ENCODE assay signal across 8 mouse cellular contexts in genomic region chr3:75955661-75956491, GRCm38 (mm10). TPM values are rescaled to one million over a fixed set of nuclear protein-coding genes. Genes with fewer than 3 reads are reported as not detected.
A peak's percentile ranks its signal among the peaks of the same experiment; 100 is the strongest.
DNase-seq lines count a peak whose midpoint lies in the region; ATAC-seq and TF ChIP-seq lines count a peak whose summit lies in the region.

No protein-coding gene starts in this region.

- H3K4me2 ChIP-seq in embryonic facial prominence, embryonic 14.5 days (ENCODE audit: low read depth, low read length): peak overlapping the region; percentile 85
- peak overlapping the region; percentile 79 for H3K4me2 ChIP-seq in limb, embryonic 14.5 days (replicated peaks; ENCODE audit: low read depth, low read length, severe bottlenecking)

- no peaks in the 10 kb centered on the region for H3K27me3 ChIP-seq in MEL (ENCODE audit: control insufficient read depth in 1 of 2, insufficient read depth in 2 of 2, low read length in 2 of 2)
- H3K27me3 ChIP-seq in embryonic facial prominence, embryonic 14.5 days (replicated peaks; ENCODE audit: control insufficient read depth, insufficient read depth, low read length): no peaks in the 10 kb centered on the region
- H3K27me3 ChIP-seq in limb, embryonic 14.5 days (ENCODE audit: control insufficient read depth, insufficient read depth, low read length): no peaks in the 10 kb centered on the region
- no peaks in the 10 kb centered on the region for H3K27me3 ChIP-seq in thymus, adult 2 months (ENCODE audit: control insufficient read depth, insufficient read depth, low read length)

- no peak for TF ChIP-seq EP300 in MEL (IDR thresholded peaks at IDR 0.05; ENCODE audit: low read depth in 1 of 2, low read length in 2 of 2)

- peaks cover 32% of the 10 kb centered on the region for H3K79me2 ChIP-seq in MEL (ENCODE audit: control insufficient read depth, insufficient read depth, low read length, poor library complexity)

- H3K9ac ChIP-seq in MEL (ENCODE audit: control insufficient read depth, low read depth, low read length, poor library complexity, severe bottlenecking): peak overlapping the region; percentile 83
- peak overlapping the region; percentile 84 for H3K9ac ChIP-seq in embryonic facial prominence, embryonic 14.5 days (ENCODE audit: low read depth, low read length)
- H3K9ac ChIP-seq in limb, embryonic 14.5 days (ENCODE audit: low read depth, low read length, severe bottlenecking): peak overlapping the region; percentile 75

- intact Hi-C loops in heart, postnatal 14 days (cut with DNase I): loop anchor here (2.0 to 10.0 kb wide), 2 partner anchors 43 to 401 kb away; partner anchors contain the start of genes Pdcd10 and Serpini1

- H3K4me3 ChIP-seq in MEL (ENCODE audit: control insufficient read depth in 1 of 2, insufficient read depth in 1 of 2, low read depth in 2 of 2, low read length in 2 of 2): peak overlapping the region; percentile 72 to 82
- peak overlapping the region; percentile 83 for H3K4me3 ChIP-seq in embryonic facial prominence, embryonic 14.5 days (ENCODE audit: low read depth, low read length)
- peak overlapping the region; percentile 80 for H3K4me3 ChIP-seq in limb, embryonic 14.5 days (replicated peaks; ENCODE audit: low read length)
- peak overlapping the region; percentile 83 for H3K4me3 ChIP-seq in thymus, adult 2 months (ENCODE audit: control insufficient read depth, insufficient read depth, low read length)

- H3K27ac ChIP-seq in MEL (ENCODE audit: control insufficient read depth, low read depth, low read length): peak overlapping the region; percentile 49
- H3K27ac ChIP-seq in embryonic facial prominence, embryonic 14.5 days (replicated peaks; ENCODE audit: low read depth, low read length): peak overlapping the region; percentile 87
- peak overlapping the region; percentile 83 for H3K27ac ChIP-seq in limb, embryonic 14.5 days (replicated peaks; ENCODE audit: low read depth, low read length)
- no peak overlapping the region for H3K27ac ChIP-seq in thymus, adult 2 months (ENCODE audit: control insufficient read depth, insufficient read depth, low read length)

- 1% methylated on average over 31 of the region's 47 CpGs for WGBS in embryonic facial prominence, embryonic 14.5 days
- 3% methylated on average over 42 of the region's 47 CpGs for WGBS in limb, embryonic 14.5 days
- WGBS in thymus, adult 2 months: 4% methylated on average over 47 of the region's 47 CpGs

- no peak for TF ChIP-seq RAD21 in MEL (IDR thresholded peaks at IDR 0.05; ENCODE audit: low read depth, low read length)

- TF ChIP-seq POLR2A in MEL (IDR thresholded peaks at IDR 0.05; ENCODE audit: control insufficient read depth in 1 of 2, insufficient read depth in 1 of 2, low read depth in 1 of 2, low read length in 2 of 2, poor library complexity in 1 of 2): no peak
- no peak for TF ChIP-seq POLR2A in limb, embryonic 14.5 days (IDR thresholded peaks at IDR 0.05; ENCODE audit: borderline replicate concordance, extremely low read depth, insufficient read depth, insufficient read length)
- TF ChIP-seq POLR2A in thymus, adult 2 months (IDR thresholded peaks at IDR 0.05; ENCODE audit: control insufficient read depth, extremely low read depth, insufficient read depth, low read length, poor library complexity): no peak

- H3K4me1 ChIP-seq in MEL (ENCODE audit: control insufficient read depth in 1 of 2, insufficient read depth in 2 of 2, low read length in 2 of 2): peaks cover 22 to 26% of the 10 kb centered on the region in 2 experiments
- H3K4me1 ChIP-seq in embryonic facial prominence, embryonic 14.5 days (ENCODE audit: control insufficient read depth, insufficient read depth, low read length): peaks cover 24% of the 10 kb centered on the region
- peaks cover 27% of the 10 kb centered on the region for H3K4me1 ChIP-seq in limb, embryonic 14.5 days (ENCODE audit: control insufficient read depth, insufficient read depth, low read length)
- peaks cover 7% of the 10 kb centered on the region for H3K4me1 ChIP-seq in thymus, adult 2 months (replicated peaks; ENCODE audit: control insufficient read depth, insufficient read depth, low read length)

- DNase-seq in cerebellum, adult 11 months: no peak
- peak; percentile 80 for DNase-seq in MEL (ENCODE audit: low read depth, low spot score)
- DNase-seq in embryonic facial prominence, embryonic 14.5 days (ENCODE audit: low spot score): peak; percentile 73
- peak; percentile 2 to 16 for DNase-seq in heart, postnatal 14 days
- DNase-seq in limb, embryonic 14.5 days (ENCODE audit: low spot score): peak; percentile 38
- DNase-seq in naive thymus-derived CD4-positive, alpha-beta T cell, adult 2 months (ENCODE audit: low read depth): peak; percentile 42
- peak; percentile 32 for DNase-seq in thymus, adult 2 months

- no peak for TF ChIP-seq CTCF in MEL (IDR thresholded peaks at IDR 0.05 in 2 of 3, conservative IDR thresholded peaks at IDR 0.05 in 1 of 3; ENCODE audit: control insufficient read depth in 1 of 3, insufficient read depth in 1 of 3, low read depth in 2 of 3, low read length in 3 of 3, poor library complexity in 1 of 3, severe bottlenecking in 1 of 3)
- no peak for TF ChIP-seq CTCF in thymus, adult 2 months (IDR thresholded peaks at IDR 0.05; ENCODE audit: borderline replicate concordance, control insufficient read depth, extremely low read depth, insufficient read depth, low read length, poor library complexity)

- H3K9me3 ChIP-seq in MEL (replicated peaks; ENCODE audit: insufficient read depth, low read length): no peaks in the 10 kb centered on the region
- no peaks in the 10 kb centered on the region for H3K9me3 ChIP-seq in embryonic facial prominence, embryonic 14.5 days (ENCODE audit: control insufficient read depth, low read length)
- H3K9me3 ChIP-seq in limb, embryonic 14.5 days (ENCODE audit: control insufficient read depth, low read length): no peaks in the 10 kb centered on the region

- peaks cover 0 to 49% of the 10 kb centered on the region in 2 experiments; a peak in 2 of 4 replicates for H3K36me3 ChIP-seq in MEL (ENCODE audit: control insufficient read depth in 1 of 2, insufficient read depth in 2 of 2, low read length in 2 of 2)
- H3K36me3 ChIP-seq in embryonic facial prominence, embryonic 14.5 days (ENCODE audit: control insufficient read depth, insufficient read depth, low read length): no peaks in the 10 kb centered on the region
- H3K36me3 ChIP-seq in limb, embryonic 14.5 days (ENCODE audit: control insufficient read depth, insufficient read depth, low read length): no peaks in the 10 kb centered on the region
- H3K36me3 ChIP-seq in thymus, adult 2 months (ENCODE audit: control insufficient read depth, insufficient read depth, low read length): no peaks in the 10 kb centered on the region

- peak; percentile 34 for ATAC-seq in cerebellum, adult (ENCODE audit: insufficient number of reproducible peaks, low FRiP score, low TSS enrichment)
- peak; percentile 16; the same call in 1 of the 2 replicates for ATAC-seq in embryonic facial prominence, embryonic 14.5 days (ENCODE audit: low read depth)
- ATAC-seq in limb, embryonic 14.5 days (ENCODE audit: low FRiP score, low read depth): peak; percentile 10

TF ChIP-seq in MEL, 35 proteins besides CTCF, POLR2A, EP300 and RAD21:
- no peak for TF ChIP-seq POLR2AphosphoS2 (IDR thresholded peaks at IDR 0.05; ENCODE audit: low read length)
- TF ChIP-seq UBTF (IDR thresholded peaks at IDR 0.05; ENCODE audit: borderline replicate concordance, insufficient read depth, low read depth, low read length): no peak
- no peak for TF ChIP-seq ZC3H11A (IDR thresholded peaks at IDR 0.05; ENCODE audit: low read depth, low read length)
- TF ChIP-seq ZMIZ1 (IDR thresholded peaks at IDR 0.05; ENCODE audit: low read depth, low read length): no peak
- no peak for TF ChIP-seq GABPA (IDR thresholded peaks at IDR 0.05; ENCODE audit: low read depth, low read length)
- no peak for TF ChIP-seq TAL1 (IDR thresholded peaks at IDR 0.05; ENCODE audit: low read length)
- TF ChIP-seq ETS1 (IDR thresholded peaks at IDR 0.05; ENCODE audit: low read depth, low read length): no peak
- TF ChIP-seq NRF1 (IDR thresholded peaks at IDR 0.05; ENCODE audit: insufficient read depth, low read depth, low read length, poor library complexity, severe bottlenecking): 0 out of 2 replicates have a peak, but pooled peaks have one; percentile 27
- TF ChIP-seq E2F4 (IDR thresholded peaks at IDR 0.05; ENCODE audit: borderline replicate concordance, low read depth, low read length): no peak

RNA-seq across cellular contexts. Expression of gene Golim4, which starts 0.9 kb away (rescaled TPM):
- total RNA-seq in MEL (2012; rRNA removed): 12.9 and 13.2 TPM in 2 replicates
- polyA plus RNA-seq in MEL (2012; ENCODE audit: insufficient read depth in 1 of 2, insufficient read length in 2 of 2, low read depth in 1 of 2, low replicate concordance in 2 of 2, missing spikeins in 1 of 2): 10 to 100 TPM in 1 of 2 experiments, not detected in 1; 30.2 TPM
- polyA plus RNA-seq in embryonic facial prominence, embryonic 14.5 days (2014; fragmentation: Nextera tagmentation; extraction: Ambion mirVana): 57.4 and 58.0 TPM in 2 replicates
- total RNA-seq in heart, postnatal 14 days (2021): 10 to 100 TPM; 23.4 to 24.4 TPM
- 60.6 and 68.0 TPM in 2 replicates for polyA plus RNA-seq in limb, embryonic 14.5 days (2012; rRNA removed)
- 44.2 and 51.0 TPM in 2 replicates for polyA plus RNA-seq in limb, embryonic 14.5 days (2014; fragmentation: Nextera tagmentation; extraction: Ambion mirVana)
- polyA plus RNA-seq in thymus, adult 2 months (2012; rRNA removed): 12.9 and 16.1 TPM in 2 replicates
